ENCODE assay signal across 8 mouse cellular contexts in the genomic region with DNA sequence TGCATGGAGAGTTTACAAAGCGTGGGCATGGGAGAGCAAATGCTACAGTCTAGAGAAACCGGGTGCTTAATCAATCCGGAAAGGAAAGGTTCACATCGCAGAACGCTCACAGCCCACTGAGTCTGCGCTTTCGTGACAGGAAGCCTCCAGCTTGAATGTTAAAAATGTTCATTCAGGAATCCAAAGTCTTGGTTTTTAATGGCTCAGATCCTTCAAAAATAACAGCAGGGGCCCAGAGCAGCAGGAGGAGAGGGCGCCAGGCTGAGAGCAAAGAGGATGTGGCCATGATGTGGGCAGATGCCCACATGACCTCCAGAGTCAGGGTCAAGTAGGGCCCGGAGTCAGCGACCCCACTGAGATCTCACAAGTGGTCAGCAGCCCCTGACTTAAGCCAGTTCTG.
DNase-seq lines count a peak whose midpoint lies in the region; ATAC-seq and TF ChIP-seq lines count a peak whose summit lies in the region.

No protein-coding gene starts in this region.

- no peak overlapping the region for H3K9ac ChIP-seq in hindbrain, embryonic 15.5 days
- no peak overlapping the region for H3K9ac ChIP-seq in hindbrain, embryonic 11.5 days (ENCODE audit: low read depth, low read length)

- H3K27me3 ChIP-seq in hindbrain, embryonic 15.5 days: no peaks in the 10 kb centered on the region
- no peaks in the 10 kb centered on the region for H3K27me3 ChIP-seq in hindbrain, embryonic 11.5 days (ENCODE audit: control insufficient read depth, insufficient read depth, low read length)

- WGBS in hindbrain, embryonic 15.5 days: 63% methylated on average over 10 of the region's 10 CpGs
- 54% methylated on average over 10 of the region's 10 CpGs for WGBS in hindbrain, embryonic 11.5 days

- intact Hi-C loops in left cerebral cortex, postnatal 36 days (cut with DNase I): no loop called here

- no peak overlapping the region for H3K4me3 ChIP-seq in hindbrain, embryonic 15.5 days
- H3K4me3 ChIP-seq in hindbrain, embryonic 11.5 days (ENCODE audit: low read depth, low read length): no peak overlapping the region
- no peak overlapping the region for H3K4me3 ChIP-seq in embryonic fibroblast, embryonic 13.5 days (ENCODE audit: insufficient read depth, low read length)

- no peaks in the 10 kb centered on the region for H3K36me3 ChIP-seq in hindbrain, embryonic 15.5 days
- H3K36me3 ChIP-seq in hindbrain, embryonic 11.5 days (ENCODE audit: control insufficient read depth, insufficient read depth, low read length): no peaks in the 10 kb centered on the region

- no peak for ATAC-seq in hindbrain, embryonic 15.5 days (ENCODE audit: low FRiP score, low read depth)
- no peak for ATAC-seq in hindbrain, embryonic 11.5 days (ENCODE audit: low FRiP score)

- DNase-seq in hindbrain, embryonic 11.5 days (ENCODE audit: low spot score): no peak
- DNase-seq in brain, adult 2 months (ENCODE audit: low read depth, low spot score): peak; percentile 72
- DNase-seq in left cerebral cortex, postnatal 36 days (ENCODE audit: low spot score in 2 of 2): peak; percentile 39 to 49
- DNase-seq in ovary, postnatal 36 days (ENCODE audit: low spot score): no peak
- DNase-seq in adrenal gland, adult (ENCODE audit: inconsistent age in 2 of 2, low spot score in 1 of 2): no peak
- DNase-seq in gastrocnemius, postnatal 10 days: no peak

- 0 out of 2 replicates have a peak overlapping the region, but pooled peaks have one; percentile 26 for H3K4me2 ChIP-seq in hindbrain, embryonic 15.5 days
- H3K4me2 ChIP-seq in hindbrain, embryonic 11.5 days (replicated peaks; ENCODE audit: low read depth, low read length): no peak overlapping the region

- peak overlapping the region; percentile 65 for H3K27ac ChIP-seq in hindbrain, embryonic 15.5 days (replicated peaks)
- H3K27ac ChIP-seq in hindbrain, embryonic 11.5 days (ENCODE audit: low read depth, low read length): no peak overlapping the region
- H3K27ac ChIP-seq in embryonic fibroblast, embryonic 13.5 days (ENCODE audit: insufficient read depth, low read length): peak overlapping the region; percentile 64

- no peak for TF ChIP-seq POLR2A in embryonic fibroblast, embryonic 13.5 days (IDR thresholded peaks at IDR 0.05; ENCODE audit: low read depth, low read length)

- H3K9me3 ChIP-seq in hindbrain, embryonic 15.5 days: no peaks in the 10 kb centered on the region
- no peaks in the 10 kb centered on the region for H3K9me3 ChIP-seq in hindbrain, embryonic 11.5 days (ENCODE audit: control insufficient read depth, low read length)

- H3K4me1 ChIP-seq in hindbrain, embryonic 15.5 days (replicated peaks): peaks cover 16% of the 10 kb centered on the region
- no peaks in the 10 kb centered on the region for H3K4me1 ChIP-seq in hindbrain, embryonic 11.5 days (replicated peaks; ENCODE audit: control insufficient read depth, insufficient read depth, low read length)
- peaks cover 4% of the 10 kb centered on the region; the same call in 1 of the 2 replicates for H3K4me1 ChIP-seq in embryonic fibroblast, embryonic 13.5 days (ENCODE audit: control insufficient read depth, insufficient read depth, low read length)

- no peak for TF ChIP-seq CTCF in embryonic fibroblast, embryonic 13.5 days (IDR thresholded peaks at IDR 0.05; ENCODE audit: borderline replicate concordance, insufficient read depth, low read length)

Comparison
In these comparisons a context has a peak if more than half of its experiments do, and no peak if none do; other contexts are left out.
1. DNase-seq: peak in brain, adult 2 months (single experiment) and left cerebral cortex, postnatal 36 days (2 of 2); none in hindbrain, embryonic 11.5 days (single experiment), ovary, postnatal 36 days (single experiment), adrenal gland, adult (0 of 2) and gastrocnemius, postnatal 10 days (single experiment).